Mouse (Mus musculus): ENCODE results near the gene Olfr275. TPM values are rescaled to one million over a fixed set of nuclear protein-coding genes. Genes with fewer than 3 reads are reported as not detected.
"Not testable (repeated sequence)": the region's sequence is repeated elsewhere in the genome, so short reads cannot be mapped to it uniquely, and the experiment has no call there.

Gene Olfr275
- not detected for polyA plus RNA-seq (2017; shearing (Covaris generic))

DNA sequence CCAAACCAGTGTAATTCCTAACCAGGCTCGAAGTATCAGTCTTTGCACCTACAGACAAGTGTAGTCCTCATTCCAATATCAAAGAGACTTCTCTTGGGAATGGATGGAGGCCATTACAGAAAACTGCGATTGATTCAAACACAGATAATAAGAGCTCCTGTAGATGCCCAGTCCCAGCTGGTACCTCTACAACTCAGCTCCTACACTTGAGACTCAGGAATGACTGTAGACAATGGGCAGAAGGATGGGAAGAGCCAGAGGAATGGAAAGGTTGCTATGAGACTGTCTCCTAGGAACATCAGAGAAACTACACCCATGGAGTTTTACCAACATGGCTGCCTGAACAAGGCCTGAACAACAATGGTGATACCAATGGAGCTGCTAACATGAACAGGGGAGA is at the start of gene Olfr275:
Olfr275 (plus strand) TSS at position 301 of the 400 bp plus-strand sequence.
- ATAC-seq, result no peak

DNA sequence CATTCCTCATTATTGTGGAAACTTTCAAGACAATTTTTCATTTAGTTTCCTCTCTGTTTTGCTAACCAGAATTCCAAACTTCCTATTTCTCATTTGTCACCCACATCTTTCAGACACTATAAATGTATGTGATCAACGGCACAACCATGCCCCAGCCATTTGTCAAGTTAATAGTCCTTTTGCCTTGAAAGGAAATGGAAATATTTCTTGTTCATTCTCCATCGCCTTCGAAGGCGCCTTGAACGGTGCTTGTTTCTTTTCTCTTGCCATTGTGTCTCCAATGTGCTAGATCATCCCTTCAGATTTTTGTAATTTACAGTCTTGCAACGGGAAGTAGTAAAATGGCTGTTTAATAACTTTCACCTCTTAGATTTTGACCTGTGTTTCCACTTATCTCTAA is 48.8 kb upstream of the Olfr275 start:
- no peak for ATAC-seq

- no peak for ATAC-seq
Measured at GRCm38 (mm10) chr4:52772186-52772585, 42.2 kb upstream of the Olfr275 start.

- ATAC-seq, result no peak
Measured at GRCm38 (mm10) chr4:52800013-52800412, 14.4 kb upstream of the Olfr275 start.

DNA sequence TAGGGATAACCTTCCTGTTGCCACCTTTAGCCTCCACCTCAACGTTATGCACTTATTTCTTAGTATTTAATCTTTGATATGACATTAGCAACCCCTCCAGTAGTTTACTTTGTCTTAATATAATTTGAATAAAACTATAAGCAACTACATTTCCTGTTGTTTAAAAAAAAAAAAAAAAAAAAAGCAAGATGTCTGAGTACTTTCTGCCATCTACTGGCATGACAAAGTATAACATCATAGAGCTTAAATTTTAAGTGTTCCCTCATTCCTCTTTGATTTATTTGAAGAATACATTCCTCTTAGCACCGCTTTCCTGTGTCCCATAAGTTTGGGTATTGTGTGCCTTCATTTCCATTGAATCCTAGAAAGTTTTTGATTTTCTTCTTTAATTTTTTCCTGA is 2.5 kb upstream of the Olfr275 start:
- ATAC-seq, result no peak

DNA sequence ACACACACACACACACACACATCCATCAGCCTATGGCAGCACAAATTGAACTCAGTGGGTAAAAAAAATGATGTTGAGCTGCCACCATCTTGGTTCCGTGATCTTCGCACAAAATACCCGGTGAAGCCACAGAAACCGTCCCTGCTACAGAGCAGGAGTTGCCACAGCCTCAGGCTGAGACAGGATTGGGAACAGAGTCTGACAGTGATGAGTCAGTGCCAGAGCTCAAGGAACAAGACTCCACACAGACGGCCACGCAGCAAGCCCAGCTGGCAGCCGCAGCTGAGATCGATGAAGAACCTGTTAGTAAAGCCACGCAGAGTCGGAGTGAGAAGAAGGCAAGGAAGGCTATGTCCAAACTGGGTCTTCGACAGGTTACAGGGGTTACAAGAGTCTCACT is 7.0 kb downstream of the Olfr275 start:
- ATAC-seq, result no peak

DNA sequence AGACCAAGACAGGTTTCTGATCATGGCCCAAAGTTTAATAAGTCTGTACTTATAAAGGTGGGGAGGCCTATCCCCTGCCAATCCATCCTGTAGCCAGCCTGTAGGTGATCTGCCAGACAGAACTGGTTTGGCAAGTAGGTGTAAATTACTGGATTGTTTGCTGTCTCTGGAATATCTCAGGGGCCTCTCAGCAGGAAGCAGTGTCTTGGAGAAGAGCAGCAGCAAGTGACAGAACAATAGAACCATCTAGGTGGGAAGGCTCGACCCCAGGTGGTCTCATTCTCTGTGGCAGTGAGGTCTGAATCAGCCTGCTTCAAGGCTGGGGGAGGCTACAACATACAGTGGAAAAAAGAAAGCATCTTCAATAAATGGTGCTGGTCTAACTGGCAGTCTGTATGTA is 31.0 kb downstream of the Olfr275 start:
- not testable (repeated sequence) for ATAC-seq

- ATAC-seq, result no peak
Measured at GRCm38 (mm10) chr4:52849039-52849635, 34.7 kb downstream of the Olfr275 start.

- ATAC-seq, result no peak
Measured at GRCm38 (mm10) chr4:52849672-52850071, 35.3 kb downstream of the Olfr275 start.

DNA sequence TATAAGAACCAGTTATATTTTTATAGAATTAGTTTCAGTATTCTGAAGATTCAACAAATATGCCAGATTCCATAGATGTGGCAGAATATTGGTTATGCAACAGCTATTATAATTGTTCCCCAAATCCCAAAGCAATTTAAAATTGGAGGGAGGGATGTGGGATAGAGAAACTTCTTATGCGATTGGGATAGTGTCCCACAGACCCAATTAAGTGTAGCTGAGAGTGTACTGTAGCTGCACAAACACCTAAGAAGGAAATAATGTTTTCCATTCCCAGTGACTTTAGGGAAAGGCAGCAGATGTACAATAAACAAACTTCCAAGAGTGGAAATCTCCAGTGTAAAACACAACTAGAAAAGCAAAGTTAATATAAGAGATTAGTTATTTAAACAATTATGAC is 44.7 kb downstream of the Olfr275 start, which contains the start of gene Olfr273:
Olfr273 (minus strand) TSS at position 101 of the 400 bp plus-strand sequence.
- ATAC-seq, result no peak

DNA sequence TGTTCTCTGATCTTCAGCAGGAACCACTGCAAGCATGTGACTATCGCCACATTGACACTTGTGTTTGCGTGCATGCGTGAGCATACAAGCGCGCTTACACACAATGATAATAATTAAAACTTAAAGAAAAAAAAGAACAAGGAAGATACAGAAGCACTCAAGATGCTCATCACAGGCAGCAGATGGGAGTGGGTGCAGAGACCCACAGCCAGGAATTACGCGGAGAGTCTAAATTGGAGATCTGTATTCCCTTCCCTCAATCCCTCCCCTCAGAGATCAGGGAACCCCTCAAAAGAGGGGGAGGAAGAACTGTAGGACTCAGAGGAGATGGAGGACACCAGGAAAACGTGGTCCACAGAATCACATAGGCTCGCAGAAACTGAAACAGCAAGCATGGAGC is 49.8 kb downstream of the Olfr275 start:
- no peak for ATAC-seq

Other genes with a start within 250 kb of the Olfr275 start
- gene Toporsl, start 218.3 kb upstream of the Olfr275 start, polyA plus RNA-seq (2017; shearing (Covaris generic)), result not detected
- gene Olfr273, start 44.6 kb downstream of the Olfr275 start, polyA plus RNA-seq (2017; shearing (Covaris generic)), result not detected
- gene Olfr272, start 104.6 kb downstream of the Olfr275 start, polyA plus RNA-seq (2017; shearing (Covaris generic)), result not detected
- gene Olfr270, start 149.9 kb downstream of the Olfr275 start, polyA plus RNA-seq (2017; shearing (Covaris generic)), result not detected
- under 1 TPM in 1 of 2 experiments, not detected in 1; 0.20 TPM for gene Nipsnap3a, start 174.7 kb downstream of the Olfr275 start, polyA plus RNA-seq (2017; shearing (Covaris generic))
- 10 to 100 TPM; 72.0 to 87.5 TPM for gene Nipsnap3b, start 197.3 kb downstream of the Olfr275 start, polyA plus RNA-seq (2017; shearing (Covaris generic))

Data from CD4-positive, CD25-positive, alpha-beta regulatory T cell, adult 4 months (primary cell).